Mouse (Mus musculus) embryonic facial prominence, embryonic 11.5 days (tissue): Measurements from ENCODE around the gene Rere. TPM values are rescaled to one million over a fixed set of nuclear protein-coding genes. Genes with fewer than 3 reads are reported as not detected.

ENCODE experiments used
- ATAC-seq: fragments of 200-750 bp; cut with Nextera tagmentation; replicated peaks from 2 replicates; pipeline ENCODE4 v1.8.0; 2017; ENCODE audit warnings: low read depth; ENCODE audit not compliant: insufficient number of reproducible peaks, low FRiP score, low TSS enrichment
- DNase-seq: peaks from one replicate; pipeline ENCODE4 v3.0.0-alpha.2; 2015; ENCODE audit warnings: low spot score
- H3K27ac ChIP-seq: fragments of 300-500 bp; sonication (generic); replicated peaks from 2 replicates; pipeline ENCODE4 v1.5.1; 2014; ENCODE audit warnings: mild to moderate bottlenecking, low read depth, low read length, control low read depth
- H3K27me3 ChIP-seq: fragments of 300-500 bp; sonication (generic); 2 replicates; pipeline ENCODE4 v1.6.1; 2014; ENCODE audit warnings: mild to moderate bottlenecking, low read length, moderate library complexity, mixed read lengths; ENCODE audit not compliant: control insufficient read depth, insufficient read depth
- H3K36me3 ChIP-seq: fragments of 300-500 bp; sonication (generic); replicated peaks from 2 replicates; pipeline ENCODE4 v1.6.1; 2014; ENCODE audit warnings: low read depth, mild to moderate bottlenecking, low read length, moderate library complexity, mixed read lengths; ENCODE audit not compliant: control insufficient read depth, insufficient read depth
- H3K4me1 ChIP-seq: fragments of 300-500 bp; sonication (generic); 2 replicates; pipeline ENCODE4 v1.6.1; 2014; ENCODE audit warnings: low read length, mixed read lengths; ENCODE audit not compliant: control insufficient read depth, insufficient read depth
- H3K4me2 ChIP-seq: fragments of 300-500 bp; sonication (generic); 2 replicates; pipeline ENCODE4 v1.6.1; 2014; ENCODE audit warnings: low read depth, mild to moderate bottlenecking, control low read depth, low read length, moderate library complexity
- H3K4me3 ChIP-seq: fragments of 300-500 bp; sonication (generic); 2 replicates; pipeline ENCODE4 v1.5.1; 2014; ENCODE audit warnings: low read depth, low read length, control low read depth
- H3K9ac ChIP-seq: fragments of 300-500 bp; sonication (generic); replicated peaks from 2 replicates; pipeline ENCODE4 v1.6.1; 2014; ENCODE audit warnings: mild to moderate bottlenecking, control low read depth, low read length
- H3K9me3 ChIP-seq: fragments of 300-500 bp; sonication (generic); replicated peaks from 2 replicates; pipeline ENCODE4 v1.6.1; 2016; ENCODE audit warnings: mild to moderate bottlenecking, low read length, inconsistent platforms, mixed read lengths; ENCODE audit not compliant: control insufficient read depth
- WGBS: fragments of 180-500 bp; shearing (Covaris S2); extraction: QIAGEN DNeasy Blood & Tissue Kit; methylation state at CpG from one replicate; pipeline ENCODE4 v1.1.7; 2014; 5-methylcytosine and 5-hydroxymethylcytosine counted together
- polyA plus RNA-seq: library from polyadenylated mRNA; unstranded; fragments of >200 nt; fragmentation: Nextera tagmentation; extraction: Ambion mirVana; gene quantifications from 2 replicates; pipeline ENCODE4 v1.2.1, GENCODE M21; 2014

The Rere gene
- polyA plus RNA-seq, 1 experiment from 2014 or later: 22.9 TPM

DNA sequence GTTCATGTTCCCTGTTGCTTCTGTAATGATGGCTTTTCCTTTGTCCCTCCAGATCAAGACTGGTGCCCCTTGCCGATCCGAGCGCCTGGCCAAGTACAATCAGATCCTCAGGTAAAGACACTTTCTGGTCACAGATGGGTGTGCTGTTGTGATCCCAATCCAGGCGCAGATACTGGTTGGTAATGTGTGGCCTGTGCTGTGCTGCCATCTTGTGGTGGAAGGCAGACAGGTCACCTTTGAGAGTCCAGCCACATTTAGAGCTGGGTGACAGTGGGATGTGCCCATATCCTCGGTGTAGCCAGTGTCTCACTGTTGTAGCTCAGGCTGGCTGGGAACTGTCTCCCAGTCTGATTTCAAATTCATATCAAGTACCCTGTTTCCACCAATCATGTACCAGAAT lies 33.4 kb upstream of the Rere start:
- Histone ChIP-seq H3K9ac (no peak overlapping the region), H3K27me3 (no peaks in the 10 kb centered on the region), H3K9me3 (no peaks in the 10 kb centered on the region), H3K4me2 (no peak overlapping the region), H3K4me3 (no peak overlapping the region), H3K27ac (no peak overlapping the region), H3K4me1 (no peaks in the 10 kb centered on the region), H3K36me3 (peaks cover 26% of the 10 kb centered on the region)
- WGBS: 67% methylated on average over 5 of the region's 5 CpGs
- ATAC-seq: no peak
- peak; percentile 73 for DNase-seq

- no peak for DNase-seq
- no peaks in the 10 kb centered on the region for H3K27me3 ChIP-seq
- 82% methylated on average over 5 of the region's 5 CpGs for WGBS
- H3K9me3 ChIP-seq: no peaks in the 10 kb centered on the region
- H3K4me1 ChIP-seq: no peaks in the 10 kb centered on the region
- ATAC-seq: no peak
- no peak overlapping the region for H3K9ac ChIP-seq
- H3K36me3 ChIP-seq: peaks cover 21% of the 10 kb centered on the region
- H3K4me3 ChIP-seq: no peak overlapping the region
- H3K27ac ChIP-seq: no peak overlapping the region
- no peak overlapping the region for H3K4me2 ChIP-seq
Measured at GRCm38 (mm10) chr4:150248917-150249316, 32.5 kb upstream of the Rere start.

- Histone ChIP-seq H3K9me3 (no peaks in the 10 kb centered on the region), H3K4me2 (no peak overlapping the region), H3K27me3 (no peaks in the 10 kb centered on the region), H3K9ac (no peak overlapping the region), H3K4me1 (no peaks in the 10 kb centered on the region), H3K27ac (no peak overlapping the region), H3K4me3 (no peak overlapping the region), H3K36me3 (peaks cover 13% of the 10 kb centered on the region)
- ATAC-seq (no peak), DNase-seq (no peak)
- WGBS: 80% methylated on average over 5 of the region's 5 CpGs
Measured at GRCm38 (mm10) chr4:150249731-150250270, 31.6 kb upstream of the Rere start.

GRCm38 (mm10) chr4:150250549-150251422 lies 30.7 kb upstream of the Rere start:
- H3K9ac ChIP-seq: no peak overlapping the region
- H3K27me3 ChIP-seq: no peaks in the 10 kb centered on the region
- 56% methylated on average over 17 of the region's 18 CpGs for WGBS
- DNase-seq (no peak), ATAC-seq (no peak)
- H3K4me3 ChIP-seq: no peak overlapping the region
- no peak overlapping the region for H3K4me2 ChIP-seq
- peaks cover 13% of the 10 kb centered on the region for H3K36me3 ChIP-seq
- no peaks in the 10 kb centered on the region for H3K4me1 ChIP-seq
- no peak overlapping the region for H3K27ac ChIP-seq
- H3K9me3 ChIP-seq: no peaks in the 10 kb centered on the region

DNA sequence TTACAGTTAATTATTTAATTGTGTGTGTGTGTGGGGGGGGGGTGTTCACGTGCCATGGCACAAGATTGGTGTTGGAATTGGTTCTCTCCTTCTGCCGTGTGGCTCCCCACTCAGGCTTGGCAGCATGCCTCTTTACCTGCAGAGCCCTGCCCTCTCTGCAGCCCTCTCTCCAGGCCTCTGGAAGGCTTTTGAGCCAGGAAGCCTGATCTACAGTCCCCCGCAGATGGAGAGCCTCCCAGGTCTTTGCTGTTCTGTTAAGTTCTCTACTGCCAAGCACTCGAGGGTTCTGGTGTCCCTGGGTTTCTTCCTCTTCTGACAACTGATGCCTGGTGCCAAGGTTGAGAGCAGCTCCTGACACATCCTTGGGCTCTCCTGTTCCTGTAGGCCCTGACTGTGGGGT lies 27.0 kb upstream of the Rere start:
- no peaks in the 10 kb centered on the region for H3K4me1 ChIP-seq
- H3K36me3 ChIP-seq: no peaks in the 10 kb centered on the region; the same call in 1 of the 2 replicates
- no peaks in the 10 kb centered on the region for H3K27me3 ChIP-seq
- no peak overlapping the region for H3K4me3 ChIP-seq
- ATAC-seq (no peak), DNase-seq (no peak)
- H3K9ac ChIP-seq: no peak overlapping the region
- WGBS: 69% methylated on average over 4 of the region's 4 CpGs
- no peaks in the 10 kb centered on the region for H3K9me3 ChIP-seq
- no peak overlapping the region for H3K27ac ChIP-seq
- H3K4me2 ChIP-seq: no peak overlapping the region

DNA sequence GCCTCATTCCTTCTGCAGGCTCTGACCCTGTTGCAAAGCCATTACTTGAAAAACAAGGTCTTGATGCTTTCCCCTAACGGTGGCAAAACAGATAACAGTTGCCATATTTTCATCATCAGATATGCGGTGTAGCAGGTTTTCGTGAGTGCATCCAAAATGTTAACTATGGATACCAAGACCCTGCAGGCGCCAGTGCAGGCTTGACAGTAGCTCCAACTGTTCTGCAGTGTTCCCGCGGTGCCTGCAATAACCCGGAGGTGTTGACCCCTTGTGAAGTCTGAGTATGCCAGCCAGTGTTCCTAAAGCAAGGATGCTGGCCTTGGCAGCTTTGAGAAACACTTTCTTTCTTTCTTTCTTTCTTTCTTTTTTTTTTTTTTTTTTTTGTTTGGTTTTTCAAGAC lies 26.3 kb upstream of the Rere start:
- ATAC-seq: no peak
- DNase-seq: no peak
- H3K4me2 ChIP-seq: no peak overlapping the region
- no peak overlapping the region for H3K4me3 ChIP-seq
- 84% methylated on average over 7 of the region's 7 CpGs for WGBS
- no peaks in the 10 kb centered on the region for H3K36me3 ChIP-seq
- no peaks in the 10 kb centered on the region for H3K9me3 ChIP-seq
- no peaks in the 10 kb centered on the region for H3K4me1 ChIP-seq
- no peak overlapping the region for H3K27ac ChIP-seq
- H3K27me3 ChIP-seq: no peaks in the 10 kb centered on the region
- H3K9ac ChIP-seq: no peak overlapping the region

DNA sequence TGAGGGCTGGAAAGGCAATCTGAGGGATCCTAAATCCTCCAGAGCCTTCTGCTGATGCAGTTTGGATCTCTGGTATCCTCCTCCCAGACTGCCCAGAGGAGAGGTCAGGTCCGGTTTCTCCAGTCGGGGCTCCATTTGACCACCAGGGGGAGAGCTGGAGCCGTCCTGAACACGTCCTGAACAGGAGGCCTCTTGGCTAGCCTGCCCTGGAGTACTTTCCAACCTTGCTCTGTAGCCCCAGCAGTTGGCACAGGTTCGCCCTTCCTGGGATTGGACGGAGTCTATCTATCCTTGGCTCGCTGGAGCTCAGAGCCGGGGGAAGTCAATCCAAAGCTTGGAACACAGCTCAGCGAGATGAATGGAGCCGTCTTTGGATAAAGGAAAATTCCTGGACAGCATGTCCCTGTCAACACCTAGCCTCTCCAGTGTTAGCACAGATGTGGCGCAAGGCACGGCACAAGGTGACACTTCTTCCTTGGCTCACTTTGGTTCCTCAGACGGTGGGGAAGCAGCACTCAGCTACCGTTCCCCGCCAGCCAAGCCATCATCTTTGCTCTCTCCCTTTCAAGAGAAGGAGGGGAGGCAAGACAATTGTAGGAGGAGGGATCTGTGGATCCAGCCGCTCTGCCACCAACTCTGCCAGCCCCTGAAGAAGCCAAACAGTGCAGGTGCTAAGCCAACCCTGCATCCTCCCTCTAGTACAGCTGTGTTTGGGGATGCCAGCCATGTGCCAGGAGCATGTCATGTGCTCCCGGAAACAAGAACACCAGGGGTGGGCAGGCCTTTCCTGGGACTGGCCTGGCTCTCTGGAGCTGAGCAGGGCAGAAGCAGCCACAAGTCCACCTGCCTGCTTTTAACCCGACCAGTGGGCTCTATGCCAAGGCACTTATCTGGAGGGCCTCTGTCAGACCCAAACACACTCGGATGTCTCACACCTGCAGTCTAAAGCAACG lies 23.9 kb upstream of the Rere start:
- Histone ChIP-seq H3K9ac (no peak overlapping the region), H3K9me3 (no peaks in the 10 kb centered on the region), H3K27ac (no peak overlapping the region), H3K27me3 (no peaks in the 10 kb centered on the region), H3K4me3 (no peak overlapping the region), H3K4me1 (no peaks in the 10 kb centered on the region), H3K36me3 (no peaks in the 10 kb centered on the region), H3K4me2 (no peak overlapping the region)
- WGBS: 59% methylated on average over 20 of the region's 20 CpGs
- DNase-seq (peak; percentile 88), ATAC-seq (peak; percentile 58; the same call in 1 of the 2 replicates)
